Mouse (Mus musculus): ENCODE measurements around the gene Cd9. TPM values are rescaled to one million over a fixed set of nuclear protein-coding genes. Genes with fewer than 3 reads are reported as not detected.

The Cd9 gene
- total RNA-seq (2021), result 10 to 100 TPM; 19.1 to 30.7 TPM
- long read RNA-seq, experiment 1, transcript Cd9-201 (8 exons, 1,228 nt), result major isoform, 30 of 31 reads
- long read RNA-seq, experiment 1, partial matches to known transcripts, result 0 of 31 reads
- long read RNA-seq, experiment 1, other reads (novel, unspliced or antisense), result 1 of 31 reads
- long read RNA-seq, experiment 2, transcript Cd9-201 (8 exons, 1,228 nt), result major isoform, 21 of 22 reads
- long read RNA-seq, experiment 2, partial matches to known transcripts, result 1 of 22 reads
- long read RNA-seq, experiment 2, other reads (novel, unspliced or antisense), result 0 of 22 reads

DNA sequence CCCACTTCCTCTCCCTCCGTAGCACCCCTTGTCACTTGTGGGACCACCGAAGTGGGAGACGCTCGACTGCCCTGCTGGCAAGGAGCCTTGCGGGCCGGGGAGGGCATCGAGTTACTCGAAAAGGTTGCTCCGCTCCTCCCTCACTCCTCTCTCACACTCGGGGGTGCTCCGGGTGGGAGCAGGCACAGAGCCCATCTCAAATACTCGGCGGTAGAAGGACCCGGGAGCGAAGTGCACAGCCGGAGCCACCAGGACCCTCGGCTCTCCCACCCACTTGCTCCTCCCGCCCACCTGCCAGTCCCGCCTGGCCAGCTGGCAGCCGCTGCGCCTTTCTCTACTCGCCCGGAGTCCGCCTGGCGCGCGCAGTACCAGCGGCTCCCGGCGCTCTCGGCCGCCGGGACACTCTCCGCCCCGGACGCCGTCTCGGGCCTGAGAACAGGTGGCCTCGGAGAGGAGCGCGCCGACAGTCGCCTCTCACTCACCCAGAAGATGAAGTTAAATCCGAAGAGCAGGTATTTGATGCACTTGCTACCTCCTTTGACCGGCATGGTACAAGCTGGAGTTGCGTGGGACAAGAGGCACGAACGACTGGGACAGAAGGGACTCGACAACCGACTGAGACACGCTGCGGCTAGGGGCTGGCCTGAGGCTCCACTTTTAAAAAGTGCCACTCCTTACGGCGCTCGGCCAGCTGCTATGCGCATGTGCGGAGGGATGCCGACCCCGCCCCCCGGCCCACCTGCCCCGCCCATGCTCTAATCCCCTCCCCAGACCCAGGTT, at the start of gene Cd9:
Cd9 (minus strand) TSS at position 700 of the 780 bp plus-strand sequence.
- TF ChIP-seq CTCF (IDR thresholded peaks at IDR 0.05), result no peak

DNA sequence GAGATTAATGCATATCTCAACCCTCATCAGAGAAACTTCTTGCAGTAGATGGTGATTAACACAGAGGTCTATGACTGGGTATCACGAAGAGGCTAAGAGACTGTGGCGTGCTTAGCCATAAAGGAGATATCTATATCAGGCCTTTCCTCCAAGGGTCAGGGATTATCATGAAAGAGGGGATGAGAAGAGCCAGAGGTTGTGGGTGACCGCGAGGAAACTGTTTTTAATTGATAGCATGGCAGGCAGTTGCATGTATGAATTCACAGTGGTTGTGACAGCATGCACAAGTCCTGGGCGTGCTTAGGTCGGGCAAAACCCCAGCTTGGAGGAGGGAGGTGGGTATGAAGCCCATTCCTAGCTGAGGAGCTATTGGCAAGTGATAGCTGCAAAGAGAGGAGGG, 46.7 kb upstream of the Cd9 start:
- no peak for TF ChIP-seq CTCF (IDR thresholded peaks at IDR 0.05)
- Histone ChIP-seq H3K4me3 (no peak overlapping the region), H3K27ac (no peak overlapping the region)
- intact Hi-C loops (cut with DNase I), result no loop called here
- DNase-seq, result no peak

More for the DNA sequence above, at the start of gene Cd9:
- DNase-seq, result peak; percentile 81
- Histone ChIP-seq H3K27ac (peak within 1 kb of the TSS; percentile 92), H3K4me3 (peak within 1 kb of the TSS; percentile 93)
- intact Hi-C loops (cut with DNase I), result no loop called here

DNA sequence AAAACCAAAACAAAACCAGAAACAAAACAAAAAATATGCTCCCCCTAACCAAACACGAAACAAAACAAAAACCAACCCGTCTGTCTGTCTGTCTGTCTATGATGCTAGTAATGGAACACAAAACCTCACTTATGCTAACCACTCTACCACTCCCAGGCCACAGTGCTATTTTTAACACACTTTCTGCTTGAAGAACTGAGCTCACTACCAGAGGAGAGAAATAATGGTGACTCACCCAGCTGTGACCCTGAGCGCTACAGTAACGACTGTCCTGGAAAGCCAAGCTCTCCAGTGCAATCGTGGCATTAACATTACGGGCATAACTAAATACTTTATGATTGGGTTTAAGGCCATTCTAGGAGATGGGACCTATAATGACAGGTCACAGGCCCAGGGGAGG, 46.2 kb upstream of the Cd9 start:
- intact Hi-C loops (cut with DNase I), result no loop called here
- no peak for TF ChIP-seq CTCF (IDR thresholded peaks at IDR 0.05)
- no peak overlapping the region for H3K27ac ChIP-seq
- DNase-seq, result no peak
- H3K4me3 ChIP-seq, result no peak overlapping the region

- intact Hi-C loops (cut with DNase I), result no loop called here
- no peak for DNase-seq
- Histone ChIP-seq H3K4me3 (no peak overlapping the region), H3K27ac (no peak overlapping the region)
- TF ChIP-seq CTCF (IDR thresholded peaks at IDR 0.05), result no peak
Observed at GRCm38 (mm10) chr6:125540199-125540598, 45.6 kb upstream of the Cd9 start.

DNA sequence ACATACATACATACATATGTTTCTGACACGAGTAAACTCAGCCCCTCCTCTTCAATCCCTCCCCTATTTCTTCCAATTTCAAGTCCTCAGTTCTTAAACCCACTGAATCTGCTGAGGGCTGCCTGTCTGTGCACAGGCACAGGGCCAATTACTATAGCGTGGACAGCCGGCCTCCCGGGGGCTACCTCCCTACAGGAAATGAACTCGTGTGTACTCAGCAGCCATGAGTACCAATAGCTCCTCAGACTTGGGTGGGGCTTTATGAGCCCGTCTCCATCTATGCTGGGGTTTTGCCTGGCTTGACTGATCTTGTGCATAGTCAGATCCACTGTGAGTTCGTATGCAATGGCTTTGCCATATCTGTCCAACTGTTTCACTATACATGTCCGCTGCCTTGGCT, 44.8 kb upstream of the Cd9 start:
- no peak overlapping the region for H3K27ac ChIP-seq
- no peak for TF ChIP-seq CTCF (IDR thresholded peaks at IDR 0.05)
- intact Hi-C loops (cut with DNase I), result no loop called here
- H3K4me3 ChIP-seq, result no peak overlapping the region
- no peak for DNase-seq

DNA sequence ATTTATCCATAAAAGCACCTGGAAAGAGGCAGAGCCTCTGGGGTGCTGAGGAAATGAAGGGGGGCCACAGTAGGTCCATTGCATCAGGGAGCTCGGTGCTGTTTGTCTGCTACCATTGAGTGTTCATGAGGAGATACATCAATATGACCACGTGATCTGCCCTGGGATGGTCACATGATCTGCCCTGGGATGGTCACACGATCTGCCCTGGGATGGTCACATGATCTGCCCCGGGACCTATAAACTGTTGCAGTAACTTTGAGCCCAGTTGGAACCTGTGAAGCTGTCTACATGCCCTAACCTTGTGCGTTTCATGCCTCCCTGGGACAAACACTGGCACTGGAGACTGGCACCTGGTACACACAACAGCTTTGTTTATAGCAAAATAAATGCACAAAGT, 43.9 kb upstream of the Cd9 start:
- no peak for DNase-seq
- no peak for TF ChIP-seq CTCF (IDR thresholded peaks at IDR 0.05)

GRCm38 (mm10) chr6:125534990-125535389, 40.4 kb upstream of the Cd9 start:
- Histone ChIP-seq H3K4me3 (no peak overlapping the region), H3K27ac (no peak overlapping the region)
- intact Hi-C loops (cut with DNase I), result no loop called here
- DNase-seq, result no peak
- TF ChIP-seq CTCF (IDR thresholded peaks at IDR 0.05), result no peak

More for the DNA sequence above, 43.9 kb upstream of the Cd9 start:
- intact Hi-C loops (cut with DNase I), result no loop called here
- no peak overlapping the region for H3K4me3 ChIP-seq
- no peak overlapping the region for H3K27ac ChIP-seq

GRCm38 (mm10) chr6:125533104-125533650, 38.6 kb upstream of the Cd9 start:
- intact Hi-C loops (cut with DNase I), result no loop called here
- no peak for TF ChIP-seq CTCF (IDR thresholded peaks at IDR 0.05)
- no peak overlapping the region for H3K27ac ChIP-seq
- no peak for DNase-seq
- no peak overlapping the region for H3K4me3 ChIP-seq

- TF ChIP-seq CTCF (IDR thresholded peaks at IDR 0.05), result peak; percentile 54
- Histone ChIP-seq H3K4me3 (no peak overlapping the region), H3K27ac (peak overlapping the region; percentile 62)
- intact Hi-C loops (cut with DNase I), result loop anchor here (2.0 kb wide), 1 partner anchor 73 kb away; no protein-coding TSS in a partner anchor
- DNase-seq, result peak; percentile 40
Observed at GRCm38 (mm10) chr6:125529479-125529878, 34.9 kb upstream of the Cd9 start.

DNA sequence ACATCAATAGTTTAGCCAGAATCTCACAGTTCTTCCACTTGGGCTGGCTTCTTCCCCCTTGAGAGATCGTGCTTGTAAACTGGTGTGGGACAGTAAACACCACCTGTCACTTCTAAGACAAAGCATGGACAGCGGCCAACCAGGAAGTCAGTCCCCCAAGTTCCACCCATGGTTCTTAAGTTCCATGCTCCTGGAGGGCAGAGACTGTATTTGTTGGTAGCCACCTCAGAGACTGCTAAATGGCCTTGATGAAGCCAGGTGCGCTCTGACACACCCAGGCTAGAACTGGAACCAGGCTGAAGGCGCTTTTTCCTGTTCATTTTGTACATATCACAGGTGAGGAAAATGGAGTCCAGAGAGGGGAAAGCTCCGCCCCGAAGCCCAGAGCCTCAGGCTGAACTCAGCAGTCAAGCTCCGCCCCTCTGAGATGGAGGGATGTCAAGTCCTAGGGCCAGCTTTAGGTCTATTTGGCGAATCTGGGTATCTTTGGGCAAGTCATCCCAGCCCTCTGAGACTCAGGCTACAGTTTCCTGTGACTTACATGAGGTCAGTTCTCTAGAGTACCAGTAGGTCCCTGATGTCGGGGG, 34.1 kb upstream of the Cd9 start:
- TF ChIP-seq CTCF (IDR thresholded peaks at IDR 0.05), result no peak
- intact Hi-C loops (cut with DNase I), result loop anchor here (2.0 kb wide), 1 partner anchor 74 kb away; no protein-coding TSS in a partner anchor
- H3K4me3 ChIP-seq, result no peak overlapping the region
- DNase-seq, result no peak
- peak overlapping the region; percentile 43; the same call in 1 of the 2 replicates for H3K27ac ChIP-seq

DNA sequence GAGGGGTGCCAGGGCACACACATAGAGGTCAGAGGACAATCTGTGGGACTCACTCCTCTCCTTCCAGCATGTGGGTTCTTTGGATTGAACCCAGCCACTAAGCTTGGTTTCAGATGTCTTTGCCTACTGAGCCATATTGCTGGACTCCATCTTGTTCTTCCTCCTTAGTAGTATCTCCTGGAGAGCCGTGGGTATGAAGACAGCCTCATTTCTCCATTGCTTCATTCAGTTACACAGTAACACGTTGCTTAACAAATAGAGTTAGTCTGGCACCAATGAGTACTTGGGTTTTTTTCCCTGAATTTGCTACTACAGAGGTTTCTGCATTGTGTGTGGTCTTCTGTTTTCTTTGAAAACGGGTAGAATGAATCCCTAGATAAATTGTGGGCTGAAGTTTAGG, 31.5 kb upstream of the Cd9 start:
- no peak for TF ChIP-seq CTCF (IDR thresholded peaks at IDR 0.05)
- intact Hi-C loops (cut with DNase I), result no loop called here

DNA sequence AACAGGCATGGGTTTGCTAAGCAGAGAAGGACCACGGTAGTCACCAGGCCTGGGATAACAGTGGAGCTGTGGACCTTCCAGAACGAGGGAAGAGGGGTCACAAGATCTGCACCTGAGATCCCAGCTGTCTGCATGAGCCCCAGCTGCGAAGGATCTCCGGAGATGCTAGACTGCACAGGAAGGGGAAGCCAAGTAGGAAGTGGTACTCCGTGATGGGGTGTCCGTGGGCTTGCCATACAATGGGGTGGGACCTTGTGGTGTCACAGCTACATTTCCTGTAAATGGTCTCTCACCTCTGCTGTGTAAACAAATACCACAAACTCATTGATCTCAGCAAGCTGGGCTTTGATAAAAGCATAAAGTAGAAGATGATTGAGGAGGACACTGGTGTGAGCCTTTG, 29.4 kb upstream of the Cd9 start:
- intact Hi-C loops (cut with DNase I), result no loop called here
- DNase-seq, result no peak
- Histone ChIP-seq H3K4me3 (no peak overlapping the region), H3K27ac (no peak overlapping the region)
- no peak for TF ChIP-seq CTCF (IDR thresholded peaks at IDR 0.05)

More for the DNA sequence above, 31.5 kb upstream of the Cd9 start:
- Histone ChIP-seq H3K4me3 (no peak overlapping the region), H3K27ac (no peak overlapping the region)
- no peak for DNase-seq

Data from gastrocnemius, adult 2 months (tissue).